In the genomic region with DNA sequence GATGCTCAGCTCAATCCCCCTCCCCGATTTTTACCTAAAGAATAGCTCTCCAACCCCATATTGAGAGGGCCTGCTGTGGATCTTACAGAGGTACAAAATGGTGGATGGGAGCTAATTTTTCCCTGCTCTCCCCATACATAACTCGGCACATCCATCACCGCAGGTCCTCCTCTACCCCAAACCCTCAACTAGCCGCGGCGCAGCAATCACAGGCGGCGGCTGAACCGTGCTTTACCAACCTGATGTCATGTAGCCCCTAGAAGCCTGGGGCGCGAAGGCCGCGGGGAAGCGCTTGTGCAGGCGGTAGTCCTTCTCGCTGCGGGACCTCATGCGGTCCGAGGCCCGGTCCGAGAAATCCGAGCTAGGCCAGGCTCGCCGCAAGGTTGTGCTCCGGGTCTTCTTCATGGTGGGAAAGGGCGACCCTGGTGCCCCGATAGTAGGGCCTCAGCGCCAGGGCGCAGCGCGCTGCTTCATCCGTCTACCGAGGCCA, we compare ENCODE assay signal across 9 mouse cellular contexts.
DNase-seq lines count a peak whose midpoint lies in the region; ATAC-seq and TF ChIP-seq lines count a peak whose summit lies in the region.
"Had no signal": no experiment of that assay in that cellular context is flagged by ENCODE, and none has a peak within 500 bp of the region (broad histone marks: within the 10 kb centered on the region; RNA-seq: fewer than 3 reads in every experiment).

No protein-coding gene starts in this region.

- peak; percentile 36 for ATAC-seq in kidney, postnatal 0 days (replicated peaks; ENCODE audit: low FRiP score, low read depth)
- peak; percentile 23 for ATAC-seq in forebrain, embryonic 15.5 days (replicated peaks)
- peak; percentile 12 for ATAC-seq in hindbrain, embryonic 13.5 days (ENCODE audit: low FRiP score)
- ATAC-seq in limb, embryonic 15.5 days (ENCODE audit: insufficient number of reproducible peaks, low FRiP score, low TSS enrichment, low read depth): no peak; the same call in 1 of the 2 replicates

- TF ChIP-seq POLR2A in olfactory bulb, adult 2 months (IDR thresholded peaks at IDR 0.05; ENCODE audit: insufficient read depth, low read depth, low read length): no peak

- WGBS in kidney, postnatal 0 days: 1% methylated on average over 33 of the region's 33 CpGs
- WGBS in forebrain, embryonic 15.5 days: under 1% methylated on average over 32 of the region's 33 CpGs
- under 1% methylated on average over 33 of the region's 33 CpGs for WGBS in hindbrain, embryonic 13.5 days
- WGBS in limb, embryonic 15.5 days: under 1% methylated on average over 33 of the region's 33 CpGs
- 3% methylated on average over 33 of the region's 33 CpGs for WGBS in olfactory bulb, adult 2 months

- peaks cover 12% of the 10 kb centered on the region for H3K4me1 ChIP-seq in kidney, postnatal 0 days (replicated peaks; ENCODE audit: insufficient read depth, low read length)
- peaks cover 47% of the 10 kb centered on the region for H3K4me1 ChIP-seq in forebrain, embryonic 15.5 days
- peaks cover 53% of the 10 kb centered on the region for H3K4me1 ChIP-seq in hindbrain, embryonic 13.5 days (replicated peaks)
- H3K4me1 ChIP-seq in limb, embryonic 15.5 days: peaks cover 33% of the 10 kb centered on the region
- H3K4me1 ChIP-seq in olfactory bulb, adult 2 months (ENCODE audit: control insufficient read depth, insufficient read depth, low read length): peaks cover 12% of the 10 kb centered on the region

- no peak overlapping the region; the same call in 1 of the 2 replicates for H3K27ac ChIP-seq in kidney, postnatal 0 days
- peak overlapping the region; percentile 99 for H3K27ac ChIP-seq in forebrain, embryonic 15.5 days (replicated peaks)
- peak overlapping the region; percentile 100 for H3K27ac ChIP-seq in hindbrain, embryonic 13.5 days
- H3K27ac ChIP-seq in limb, embryonic 15.5 days: peak overlapping the region; percentile 87
- peak overlapping the region; percentile 91 for H3K27ac ChIP-seq in olfactory bulb, adult 2 months (ENCODE audit: insufficient read depth, low read depth, low read length)

- no peaks in the 10 kb centered on the region for H3K9me3 ChIP-seq in kidney, postnatal 0 days (replicated peaks; ENCODE audit: low read length)
- no peaks in the 10 kb centered on the region for H3K9me3 ChIP-seq in forebrain, embryonic 15.5 days
- no peaks in the 10 kb centered on the region for H3K9me3 ChIP-seq in hindbrain, embryonic 13.5 days
- no peaks in the 10 kb centered on the region for H3K9me3 ChIP-seq in limb, embryonic 15.5 days

- no peaks in the 10 kb centered on the region for H3K36me3 ChIP-seq in kidney, postnatal 0 days (ENCODE audit: insufficient read depth, low read length)
- H3K36me3 ChIP-seq in forebrain, embryonic 15.5 days: no peaks in the 10 kb centered on the region
- H3K36me3 ChIP-seq in hindbrain, embryonic 13.5 days: no peaks in the 10 kb centered on the region
- no peaks in the 10 kb centered on the region for H3K36me3 ChIP-seq in limb, embryonic 15.5 days
- H3K36me3 ChIP-seq: G1E had no signal

- peak overlapping the region; percentile 80 for H3K4me3 ChIP-seq in kidney, postnatal 0 days (replicated peaks; ENCODE audit: low read depth, low read length)
- H3K4me3 ChIP-seq in forebrain, embryonic 15.5 days: peak overlapping the region; percentile 78
- peak overlapping the region; percentile 92 for H3K4me3 ChIP-seq in hindbrain, embryonic 13.5 days
- H3K4me3 ChIP-seq in limb, embryonic 15.5 days: peak overlapping the region; percentile 84
- H3K4me3 ChIP-seq in olfactory bulb, adult 2 months (ENCODE audit: insufficient read depth, low read depth, low read length): peak overlapping the region; percentile 93

- H3K27me3 ChIP-seq in kidney, postnatal 0 days (ENCODE audit: insufficient read depth, low read length): no peaks in the 10 kb centered on the region
- H3K27me3 ChIP-seq in forebrain, embryonic 15.5 days: no peaks in the 10 kb centered on the region
- no peaks in the 10 kb centered on the region for H3K27me3 ChIP-seq in hindbrain, embryonic 13.5 days
- no peaks in the 10 kb centered on the region for H3K27me3 ChIP-seq in limb, embryonic 15.5 days

- TF ChIP-seq CTCF in kidney, postnatal 0 days (IDR thresholded peaks at IDR 0.05; ENCODE audit: low read depth): no peak
- no peak for TF ChIP-seq CTCF in olfactory bulb, adult 2 months (IDR thresholded peaks at IDR 0.05; ENCODE audit: insufficient read depth, low read depth, low read length)

- H3K9ac ChIP-seq in kidney, postnatal 0 days (ENCODE audit: low read depth, low read length): peak overlapping the region; percentile 54
- peak overlapping the region; percentile 98 for H3K9ac ChIP-seq in forebrain, embryonic 15.5 days (replicated peaks)
- H3K9ac ChIP-seq in hindbrain, embryonic 13.5 days: peak overlapping the region; percentile 100
- peak overlapping the region; percentile 88 for H3K9ac ChIP-seq in limb, embryonic 15.5 days

- peak overlapping the region; percentile 100 for H3K4me2 ChIP-seq in kidney, postnatal 0 days (ENCODE audit: low read length)
- H3K4me2 ChIP-seq in forebrain, embryonic 15.5 days (replicated peaks): peak overlapping the region; percentile 85
- peak overlapping the region; percentile 96 for H3K4me2 ChIP-seq in hindbrain, embryonic 13.5 days
- H3K4me2 ChIP-seq in limb, embryonic 15.5 days: peak overlapping the region; percentile 89

- DNase-seq in kidney, postnatal 0 days (ENCODE audit: low spot score): peak; percentile 44
- no peak for DNase-seq in kidney, adult 18-20 months
- DNase-seq in cerebellum, adult 11-12 months: peak; percentile 55
- no peak for DNase-seq in thymus, postnatal 0 days (ENCODE audit: low spot score)

Comparison
In these comparisons a context has a peak if more than half of its experiments do, and no peak if none do; other contexts are left out.
1. DNase-seq: peak in kidney, postnatal 0 days (single experiment) and cerebellum, adult 11-12 months (single experiment); none in kidney, adult 18-20 months (single experiment) and thymus, postnatal 0 days (single experiment).
2. Peak in every context shown above with its lines, with median percentiles within 50 percentile points of each other: H3K4me2 ChIP-seq, H3K4me3 ChIP-seq and H3K9ac ChIP-seq.